Mouse (Mus musculus) urinary bladder, postnatal 25 days (tissue): ENCODE data around the gene Ptcra.

Source experiments
- DNase-seq: peaks from one replicate; pipeline ENCODE4 v3.0.0; 2022; ENCODE audit warnings: low spot score

The Ptcra gene

GRCm38 (mm10) chr17:46725273-46725672 lies 38.2 kb downstream of the Ptcra start:
- no peak for DNase-seq

DNA sequence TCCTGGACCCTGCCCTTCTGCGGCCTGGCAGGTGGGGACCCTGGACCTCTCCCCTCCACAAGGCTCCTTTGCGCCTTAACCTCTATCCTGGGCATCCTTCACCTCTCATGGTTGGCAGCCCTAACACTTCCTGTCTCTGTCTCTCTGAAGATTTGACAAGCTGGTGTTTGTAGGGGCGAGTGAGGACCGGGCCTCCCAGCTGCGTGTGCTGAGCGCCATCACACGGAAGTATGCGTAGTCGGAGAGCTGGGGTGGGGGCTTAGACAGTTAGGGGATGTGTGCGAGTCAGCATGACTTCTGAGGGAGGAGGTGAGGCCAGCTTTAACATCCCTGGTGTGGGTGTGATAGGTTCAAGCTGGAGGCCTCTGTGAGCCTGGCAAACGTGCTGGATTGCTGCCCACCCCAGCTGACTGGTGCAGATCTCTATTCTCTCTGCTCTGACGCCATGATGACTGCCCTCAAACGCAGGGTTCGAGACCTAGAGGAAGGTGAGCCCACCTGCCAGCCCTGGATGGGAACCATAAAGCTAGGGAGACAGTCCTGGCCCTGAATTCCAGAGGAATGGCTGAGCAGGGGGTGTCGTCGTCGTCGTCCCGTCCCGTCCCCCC lies 38.9 kb downstream of the Ptcra start:
- DNase-seq = no peak

- DNase-seq = no peak
Measured at GRCm38 (mm10) chr17:46721077-46721476, 42.4 kb downstream of the Ptcra start.

- no peak for DNase-seq
Measured at GRCm38 (mm10) chr17:46714756-46715481, 48.6 kb downstream of the Ptcra start.

GRCm38 (mm10) chr17:46713849-46714248 lies 49.7 kb downstream of the Ptcra start:
- no peak for DNase-seq

GRCm38 (mm10) chr17:46712442-46712841 lies 51.1 kb downstream of the Ptcra start:
- DNase-seq = no peak

DNA sequence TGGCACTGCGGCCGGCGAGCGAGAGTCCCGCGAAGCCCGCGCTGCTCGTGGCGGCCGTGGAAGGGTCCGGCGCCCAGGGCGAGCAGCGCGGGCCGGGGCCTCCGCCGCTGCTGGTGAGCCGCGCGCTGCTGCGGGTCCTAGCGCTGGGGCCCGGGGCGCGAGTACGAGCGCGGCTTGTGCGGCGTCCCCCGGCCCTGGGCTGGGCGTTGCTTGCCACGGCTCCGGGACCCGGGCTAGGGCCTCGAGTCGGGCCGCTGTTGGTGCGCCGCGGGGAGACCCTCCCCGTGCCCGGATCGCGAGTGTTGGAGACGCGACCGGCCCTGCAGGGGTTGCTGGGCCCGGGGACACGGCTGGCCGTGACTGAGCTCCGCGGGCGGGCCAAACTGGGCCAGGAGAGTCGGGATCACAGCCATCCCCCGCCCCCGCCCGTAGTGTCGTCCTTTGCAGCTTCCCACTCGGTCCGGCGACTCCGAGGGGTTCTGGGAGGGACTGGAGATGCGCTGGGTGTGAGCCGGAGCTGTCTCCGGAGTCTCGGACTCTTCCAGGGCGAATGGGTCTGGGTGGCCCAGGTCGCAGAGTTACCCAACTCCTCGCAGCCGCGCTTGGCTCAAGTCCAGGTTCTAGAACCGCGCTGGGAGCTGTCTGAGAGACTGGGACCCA lies 51.8 kb downstream of the Ptcra start:
- peak; percentile 58 for DNase-seq

GRCm38 (mm10) chr17:46710959-46711597 lies 52.4 kb downstream of the Ptcra start, which contains the start of gene Pex6:
TSS of gene Pex6 (plus strand) at chr17:46711463.
- peak; percentile 89 for DNase-seq

- no peak for DNase-seq
Measured at GRCm38 (mm10) chr17:46706375-46707089, 57.0 kb downstream of the Ptcra start.
